Mouse (Mus musculus) lung, embryonic 15.5 days (tissue): Measurements from ENCODE around the gene Lmo2. TPM values are rescaled to one million over a fixed set of nuclear protein-coding genes. Genes with fewer than 3 reads are reported as not detected.

Experiments used
- ATAC-seq: fragments of 200-750 bp; cut with Nextera tagmentation; 2 replicates; pipeline ENCODE4 v1.8.0; 2017; ENCODE audit warnings: moderate number of reproducible peaks, borderline replicate concordance; ENCODE audit not compliant: low FRiP score, low TSS enrichment; ENCODE audit errors: extremely low read depth
- H3K27ac ChIP-seq: fragments of 300-500 bp; sonication (generic); 2 replicates; pipeline ENCODE4 v1.5.1; 2015; ENCODE audit warnings: moderate library complexity, mild to moderate bottlenecking, inconsistent platforms
- H3K27me3 ChIP-seq: fragments of 300-500 bp; sonication (generic); 2 replicates; pipeline ENCODE4 v1.6.1; 2015; ENCODE audit warnings: inconsistent platforms
- H3K36me3 ChIP-seq: fragments of 300-500 bp; sonication (generic); 2 replicates; pipeline ENCODE4 v1.6.1; 2015; ENCODE audit warnings: inconsistent platforms
- H3K4me1 ChIP-seq: fragments of 300-500 bp; sonication (generic); 2 replicates; pipeline ENCODE4 v1.6.1; 2015; ENCODE audit warnings: inconsistent platforms
- H3K4me2 ChIP-seq: fragments of 300-500 bp; sonication (generic); 2 replicates; pipeline ENCODE4 v1.6.1; 2015; ENCODE audit warnings: inconsistent platforms, mild to moderate bottlenecking, moderate library complexity
- H3K4me3 ChIP-seq: fragments of 300-500 bp; sonication (generic); 2 replicates; pipeline ENCODE4 v1.5.1; 2015; ENCODE audit warnings: mild to moderate bottlenecking, inconsistent platforms
- H3K9ac ChIP-seq: fragments of 300-500 bp; sonication (generic); 2 replicates; pipeline ENCODE4 v1.6.1; 2015; ENCODE audit warnings: inconsistent platforms
- H3K9me3 ChIP-seq: fragments of 300-500 bp; sonication (generic); 2 replicates; pipeline ENCODE4 v1.6.1; 2016; ENCODE audit warnings: inconsistent platforms
- WGBS: fragments of 180-500 bp; shearing (Covaris S2); methylation state at CpG from one replicate; pipeline ENCODE4 v1.1.7; 2015; 5-methylcytosine and 5-hydroxymethylcytosine counted together
- polyA plus RNA-seq: library from polyadenylated mRNA; unstranded; fragments of >200 nt; fragmentation: Nextera tagmentation; extraction: Ambion mirVana; gene quantifications from 2 replicates; pipeline ENCODE4 v1.2.1, GENCODE M21; 2015

Lmo2 gene
- polyA plus RNA-seq, 1 experiment from 2014 or later = 35.1 TPM

GRCm38 (mm10) chr2:103931511-103931911, 26.3 kb upstream of the Lmo2 start:
- H3K36me3 ChIP-seq = no peaks in the 10 kb centered on the region
- peaks cover 16% of the 10 kb centered on the region; the same call in 1 of the 2 replicates for H3K4me1 ChIP-seq
- H3K9me3 ChIP-seq = no peaks in the 10 kb centered on the region
- no peak overlapping the region for H3K9ac ChIP-seq
- 54% methylated on average over 7 of the region's 7 CpGs for WGBS
- no peak overlapping the region for H3K4me3 ChIP-seq
- H3K27me3 ChIP-seq = no peaks in the 10 kb centered on the region
- H3K4me2 ChIP-seq = no peak overlapping the region
- H3K27ac ChIP-seq = no peak overlapping the region
- ATAC-seq = no peak

- Histone ChIP-seq H3K4me1 (peaks cover 16% of the 10 kb centered on the region; the same call in 1 of the 2 replicates), H3K9ac (no peak overlapping the region), H3K27ac (no peak overlapping the region), H3K27me3 (no peaks in the 10 kb centered on the region), H3K4me3 (no peak overlapping the region), H3K4me2 (no peak overlapping the region), H3K36me3 (no peaks in the 10 kb centered on the region), H3K9me3 (no peaks in the 10 kb centered on the region)
- no peak for ATAC-seq
- WGBS = 59% methylated on average over 2 of the region's 2 CpGs
Observed at GRCm38 (mm10) chr2:103932025-103932424, 25.8 kb upstream of the Lmo2 start.

GRCm38 (mm10) chr2:103932480-103932879, 25.3 kb upstream of the Lmo2 start:
- Histone ChIP-seq H3K4me2 (no peak overlapping the region), H3K27ac (no peak overlapping the region), H3K27me3 (no peaks in the 10 kb centered on the region), H3K9ac (no peak overlapping the region), H3K9me3 (no peaks in the 10 kb centered on the region), H3K36me3 (no peaks in the 10 kb centered on the region), H3K4me3 (no peak overlapping the region), H3K4me1 (peaks cover 16% of the 10 kb centered on the region; the same call in 1 of the 2 replicates)
- WGBS = 66% methylated on average over 9 of the region's 9 CpGs
- no peak for ATAC-seq

GRCm38 (mm10) chr2:103934270-103934669, 23.5 kb upstream of the Lmo2 start:
- H3K36me3 ChIP-seq = no peaks in the 10 kb centered on the region
- WGBS = 45% methylated on average over 7 of the region's 7 CpGs
- no peak overlapping the region for H3K4me2 ChIP-seq
- H3K4me3 ChIP-seq = no peak overlapping the region
- no peaks in the 10 kb centered on the region for H3K9me3 ChIP-seq
- no peak for ATAC-seq
- H3K9ac ChIP-seq = no peak overlapping the region
- H3K27me3 ChIP-seq = no peaks in the 10 kb centered on the region
- no peak overlapping the region for H3K27ac ChIP-seq
- H3K4me1 ChIP-seq = peaks cover 16% of the 10 kb centered on the region; the same call in 1 of the 2 replicates

- 63% methylated on average over 3 of the region's 3 CpGs for WGBS
- H3K4me3 ChIP-seq = no peak overlapping the region
- no peak for ATAC-seq
Observed at GRCm38 (mm10) chr2:103934670-103935069, 23.1 kb upstream of the Lmo2 start.

GRCm38 (mm10) chr2:103935691-103936435, 21.9 kb upstream of the Lmo2 start:
- Histone ChIP-seq H3K27me3 (no peaks in the 10 kb centered on the region), H3K4me3 (no peak overlapping the region), H3K9ac (no peak overlapping the region), H3K4me1 (peaks cover 7% of the 10 kb centered on the region; the same call in 1 of the 2 replicates), H3K36me3 (no peaks in the 10 kb centered on the region), H3K4me2 (no peak overlapping the region), H3K27ac (no peak overlapping the region), H3K9me3 (no peaks in the 10 kb centered on the region)
- WGBS = 66% methylated on average over 10 of the region's 10 CpGs
- no peak for ATAC-seq

More at GRCm38 (mm10) chr2:103934670-103935069, 23.1 kb upstream of the Lmo2 start:
- H3K9me3 ChIP-seq = no peaks in the 10 kb centered on the region
- no peak overlapping the region for H3K9ac ChIP-seq
- H3K4me2 ChIP-seq = no peak overlapping the region
- H3K4me1 ChIP-seq = peaks cover 16% of the 10 kb centered on the region; the same call in 1 of the 2 replicates
- no peak overlapping the region for H3K27ac ChIP-seq
- H3K27me3 ChIP-seq = no peaks in the 10 kb centered on the region
- H3K36me3 ChIP-seq = no peaks in the 10 kb centered on the region

- no peaks in the 10 kb centered on the region for H3K9me3 ChIP-seq
- no peak overlapping the region for H3K4me2 ChIP-seq
- no peaks in the 10 kb centered on the region for H3K36me3 ChIP-seq
- H3K9ac ChIP-seq = no peak overlapping the region
- H3K4me3 ChIP-seq = no peak overlapping the region
- H3K4me1 ChIP-seq = no peaks in the 10 kb centered on the region
- 82% methylated on average over 2 of the region's 2 CpGs for WGBS
- no peaks in the 10 kb centered on the region for H3K27me3 ChIP-seq
- no peak for ATAC-seq
- H3K27ac ChIP-seq = no peak overlapping the region
Observed at GRCm38 (mm10) chr2:103936666-103937065, 21.1 kb upstream of the Lmo2 start.

GRCm38 (mm10) chr2:103937670-103938069, 20.1 kb upstream of the Lmo2 start:
- H3K4me2 ChIP-seq = no peak overlapping the region
- H3K4me1 ChIP-seq = no peaks in the 10 kb centered on the region
- WGBS = 71% methylated on average over 2 of the region's 2 CpGs
- no peaks in the 10 kb centered on the region for H3K36me3 ChIP-seq
- no peak for ATAC-seq
- no peak overlapping the region for H3K27ac ChIP-seq
- no peak overlapping the region for H3K4me3 ChIP-seq
- no peak overlapping the region for H3K9ac ChIP-seq
- no peaks in the 10 kb centered on the region for H3K27me3 ChIP-seq
- H3K9me3 ChIP-seq = no peaks in the 10 kb centered on the region

GRCm38 (mm10) chr2:103938573-103938972, 19.2 kb upstream of the Lmo2 start:
- H3K4me3 ChIP-seq = no peak overlapping the region
- H3K9ac ChIP-seq = no peak overlapping the region
- H3K27ac ChIP-seq = no peak overlapping the region
- no peaks in the 10 kb centered on the region for H3K36me3 ChIP-seq
- H3K27me3 ChIP-seq = no peaks in the 10 kb centered on the region
- no peaks in the 10 kb centered on the region for H3K4me1 ChIP-seq
- WGBS = 62% methylated on average over 1 of the region's 1 CpGs
- ATAC-seq = no peak
- H3K9me3 ChIP-seq = no peaks in the 10 kb centered on the region
- H3K4me2 ChIP-seq = no peak overlapping the region

- H3K27ac ChIP-seq = no peak overlapping the region
- ATAC-seq = no peak
- H3K36me3 ChIP-seq = no peaks in the 10 kb centered on the region
- no peaks in the 10 kb centered on the region for H3K27me3 ChIP-seq
- H3K9me3 ChIP-seq = no peaks in the 10 kb centered on the region
- H3K4me2 ChIP-seq = no peak overlapping the region
- no peak overlapping the region for H3K4me3 ChIP-seq
- no peaks in the 10 kb centered on the region for H3K4me1 ChIP-seq
- no peak overlapping the region for H3K9ac ChIP-seq
Observed at GRCm38 (mm10) chr2:103939003-103939402, 18.8 kb upstream of the Lmo2 start.

- H3K9me3 ChIP-seq = no peaks in the 10 kb centered on the region
- no peak for ATAC-seq
Observed at GRCm38 (mm10) chr2:103941085-103941484, 16.7 kb upstream of the Lmo2 start.

GRCm38 (mm10) chr2:103944859-103945258, 12.9 kb upstream of the Lmo2 start:
- no peaks in the 10 kb centered on the region for H3K9me3 ChIP-seq
- no peak for ATAC-seq
- no peak overlapping the region for H3K27ac ChIP-seq
- H3K27me3 ChIP-seq = no peaks in the 10 kb centered on the region; the same call in 1 of the 2 replicates
- H3K4me1 ChIP-seq = no peaks in the 10 kb centered on the region
- H3K9ac ChIP-seq = no peak overlapping the region
- 83% methylated on average over 2 of the region's 2 CpGs for WGBS
- no peaks in the 10 kb centered on the region for H3K36me3 ChIP-seq
- H3K4me2 ChIP-seq = no peak overlapping the region
- H3K4me3 ChIP-seq = no peak overlapping the region

More at GRCm38 (mm10) chr2:103941085-103941484, 16.7 kb upstream of the Lmo2 start:
- 71% methylated on average over 3 of the region's 3 CpGs for WGBS
- H3K27me3 ChIP-seq = no peaks in the 10 kb centered on the region
- H3K4me2 ChIP-seq = no peak overlapping the region
- H3K9ac ChIP-seq = no peak overlapping the region
- no peak overlapping the region for H3K4me3 ChIP-seq
- H3K4me1 ChIP-seq = no peaks in the 10 kb centered on the region
- no peaks in the 10 kb centered on the region for H3K36me3 ChIP-seq
- no peak overlapping the region for H3K27ac ChIP-seq
